Mouse (Mus musculus): Measurements from ENCODE around the gene Usmg5.

DNA sequence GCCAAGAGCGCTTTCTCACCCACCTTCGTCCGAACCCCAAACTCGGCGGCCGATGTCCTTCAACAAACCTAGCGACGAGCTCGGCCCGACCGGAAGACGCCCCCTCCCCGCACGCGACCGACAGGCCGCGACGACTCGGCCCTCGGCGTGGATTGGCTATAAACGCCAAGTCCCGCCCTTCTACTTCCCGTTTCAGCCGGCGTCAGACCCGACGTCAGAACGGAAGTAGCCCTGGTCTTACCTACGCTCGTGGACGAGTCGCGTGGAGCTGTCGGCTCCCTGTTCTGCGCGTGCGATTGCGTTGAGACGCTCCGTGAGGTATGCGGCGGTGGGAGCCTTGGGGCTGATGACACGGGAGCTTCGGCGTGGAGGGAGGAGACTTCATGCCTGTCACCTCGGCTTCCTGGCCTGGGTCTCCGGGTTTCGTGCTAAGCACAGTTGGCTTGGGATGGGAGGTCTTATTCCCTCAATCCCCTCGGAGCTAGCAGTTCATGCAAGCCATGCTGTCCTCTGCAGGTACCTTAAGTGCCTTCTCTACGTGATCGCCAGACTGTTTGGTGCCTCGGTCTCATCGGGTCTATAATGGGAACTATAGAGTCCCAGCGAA is at the start of gene Usmg5, which contains the start of gene Pdcd11:
- peak; percentile 57; the same call in 1 of the 2 replicates for TF ChIP-seq POLR2A (IDR thresholded peaks at IDR 0.05; ENCODE audit: borderline replicate concordance, extremely low read depth, insufficient read depth, insufficient read length, poor library complexity, severe bottlenecking)
- no peak for TF ChIP-seq CTCF (IDR thresholded peaks at IDR 0.05; ENCODE audit: borderline replicate concordance, extremely low read depth, insufficient read depth, insufficient read length)

Measured in brain, embryonic 14.5 days (tissue).